In genomic region chr1:182592436-182592835, GRCm38 (mm10) we compare ENCODE assay signal across 27 mouse cellular contexts. TPM values are rescaled to one million over a fixed set of nuclear protein-coding genes. Genes with fewer than 3 reads are reported as not detected.
A peak's percentile ranks its signal among the peaks of the same experiment; 100 is the strongest.
DNase-seq lines count a peak whose midpoint lies in the region; ATAC-seq and TF ChIP-seq lines count a peak whose summit lies in the region.
"Had no signal": no experiment of that assay in that cellular context is flagged by ENCODE, and none has a peak within 500 bp of the region (broad histone marks: within the 10 kb centered on the region; RNA-seq: fewer than 3 reads in every experiment).

No protein-coding gene starts in this region.

- DNase-seq in lung, embryonic 14.5 days, result peak; percentile 56
- DNase-seq in lung, postnatal 14 days, result no peak
- no peak for DNase-seq in lung, postnatal 25 days (ENCODE audit: low spot score)
- peak; percentile 15 for DNase-seq in lung, postnatal 36 days
- DNase-seq in lung, postnatal 10 days, result no peak
- DNase-seq: adrenal gland, adult 2 months; adrenal gland, postnatal 10 days; adrenal gland, postnatal 25 days; B cell, adult 2 months; cerebellum, adult 11 months; cerebellum, adult 18-20 months; cerebellum, adult 8-10 months; cerebellum, adult 9-11 months; cerebellum, postnatal 14 days; cerebellum, postnatal 36 days; embryo, embryonic 11 days had no signal

- no peaks in the 10 kb centered on the region for H3K9me3 ChIP-seq in lung, embryonic 14.5 days (ENCODE audit: low read depth, low read length)
- H3K9me3 ChIP-seq in lung, embryonic 16.5 days (ENCODE audit: control insufficient read depth, low read length), result no peaks in the 10 kb centered on the region
- H3K9me3 ChIP-seq: embryonic facial prominence, embryonic 13.5 days; embryonic facial prominence, embryonic 15.5 days; forebrain, embryonic 10.5 days; forebrain, embryonic 12.5 days had no signal

- H3K36me3 ChIP-seq in lung, embryonic 14.5 days (ENCODE audit: insufficient read depth), result no peaks in the 10 kb centered on the region
- H3K36me3 ChIP-seq in lung, embryonic 16.5 days (ENCODE audit: control insufficient read depth, insufficient read depth, low read length), result no peaks in the 10 kb centered on the region
- H3K36me3 ChIP-seq: embryonic facial prominence, embryonic 13.5 days; embryonic facial prominence, embryonic 15.5 days; forebrain, embryonic 10.5 days; forebrain, embryonic 12.5 days; G1E had no signal

- no peaks in the 10 kb centered on the region for H3K27me3 ChIP-seq in lung, embryonic 14.5 days (ENCODE audit: insufficient read depth, low read length)
- no peaks in the 10 kb centered on the region for H3K27me3 ChIP-seq in lung, embryonic 16.5 days (ENCODE audit: control insufficient read depth, insufficient read depth, low read depth, low read length)
- H3K27me3 ChIP-seq: embryonic facial prominence, embryonic 13.5 days; embryonic facial prominence, embryonic 15.5 days had no signal

- no peak overlapping the region for H3K27ac ChIP-seq in lung, embryonic 14.5 days (ENCODE audit: low read depth)
- H3K27ac ChIP-seq in lung, embryonic 16.5 days (ENCODE audit: low read length), result no peak overlapping the region
- H3K27ac ChIP-seq: embryonic facial prominence, embryonic 13.5 days; embryonic facial prominence, embryonic 15.5 days; forebrain, embryonic 10.5 days; forebrain, embryonic 12.5 days had no signal

- H3K4me3 ChIP-seq in lung, embryonic 14.5 days (ENCODE audit: low read depth, low read length), result no peak overlapping the region
- no peak overlapping the region for H3K4me3 ChIP-seq in lung, embryonic 16.5 days (ENCODE audit: low read length)
- H3K4me3 ChIP-seq: embryonic facial prominence, embryonic 13.5 days; embryonic facial prominence, embryonic 15.5 days; erythroblast, embryonic 14.5 days; forebrain, embryonic 10.5 days; forebrain, embryonic 12.5 days had no signal

- 14% methylated on average over 4 of the region's 4 CpGs for WGBS in lung, embryonic 14.5 days
- WGBS in lung, embryonic 16.5 days, result 11% methylated on average over 4 of the region's 4 CpGs

- H3K4me1 ChIP-seq in lung, embryonic 14.5 days (ENCODE audit: insufficient read depth), result no peaks in the 10 kb centered on the region; the same call in 1 of the 2 replicates
- peaks cover 4% of the 10 kb centered on the region; the same call in 1 of the 2 replicates for H3K4me1 ChIP-seq in lung, embryonic 16.5 days (replicated peaks; ENCODE audit: control insufficient read depth, insufficient read depth, low read length)
- H3K4me1 ChIP-seq: embryonic facial prominence, embryonic 15.5 days had no signal

- no peak overlapping the region for H3K9ac ChIP-seq in lung, embryonic 14.5 days
- no peak overlapping the region for H3K9ac ChIP-seq in lung, embryonic 16.5 days (ENCODE audit: low read length)
- H3K9ac ChIP-seq: embryonic facial prominence, embryonic 13.5 days; embryonic facial prominence, embryonic 15.5 days; forebrain, embryonic 12.5 days had no signal

- TF ChIP-seq CTCF in lung, embryonic 14.5 days (IDR thresholded peaks at IDR 0.05; ENCODE audit: low read depth), result no peak

- ATAC-seq in lung, embryonic 14.5 days (ENCODE audit: insufficient read depth), result no peak
- ATAC-seq in lung, embryonic 16.5 days (ENCODE audit: low read depth), result peak; percentile 36; the same call in 1 of the 2 replicates
- ATAC-seq: CD4-positive, CD25-positive, alpha-beta regulatory T cell, adult 4 months; forebrain, embryonic 14.5 days; forebrain, embryonic 16.5 days had no signal

- no peak overlapping the region for H3K4me2 ChIP-seq in lung, embryonic 14.5 days
- no peak overlapping the region for H3K4me2 ChIP-seq in lung, embryonic 16.5 days (ENCODE audit: low read depth, low read length)
- H3K4me2 ChIP-seq: embryonic facial prominence, embryonic 13.5 days; embryonic facial prominence, embryonic 15.5 days; forebrain, embryonic 12.5 days had no signal

RNA-seq across cellular contexts. Expression of gene Capn8, which starts 27.6 kb away (rescaled TPM):
- polyA plus RNA-seq in lung, embryonic 14.5 days (2014; fragmentation: Nextera tagmentation; extraction: Ambion mirVana), result not detected in 2 replicates
- 0.06 TPM in 1 of 2 replicates, not detected in the other for polyA plus RNA-seq in lung, embryonic 16.5 days (2015; fragmentation: Nextera tagmentation; extraction: Ambion mirVana)
- polyA plus RNA-seq: adrenal gland, adult 2 months; CD4-positive, CD25-positive, alpha-beta regulatory T cell, adult 4 months; embryonic facial prominence, embryonic 11.5 days; embryonic facial prominence, embryonic 13.5 days; erythroblast, embryonic 14.5 days; forebrain, embryonic 10.5 days; G1E had no signal

Comparison
In these comparisons a context has a peak if more than half of its experiments do, and no peak if none do; other contexts are left out.
1. DNase-seq: peak in lung, embryonic 14.5 days (single experiment) and lung, postnatal 36 days (single experiment); none in lung, postnatal 14 days (single experiment), lung, postnatal 25 days (single experiment) and lung, postnatal 10 days (single experiment).